Mouse (Mus musculus): ENCODE data around the gene Stxbp3.

Gene Stxbp3

DNA sequence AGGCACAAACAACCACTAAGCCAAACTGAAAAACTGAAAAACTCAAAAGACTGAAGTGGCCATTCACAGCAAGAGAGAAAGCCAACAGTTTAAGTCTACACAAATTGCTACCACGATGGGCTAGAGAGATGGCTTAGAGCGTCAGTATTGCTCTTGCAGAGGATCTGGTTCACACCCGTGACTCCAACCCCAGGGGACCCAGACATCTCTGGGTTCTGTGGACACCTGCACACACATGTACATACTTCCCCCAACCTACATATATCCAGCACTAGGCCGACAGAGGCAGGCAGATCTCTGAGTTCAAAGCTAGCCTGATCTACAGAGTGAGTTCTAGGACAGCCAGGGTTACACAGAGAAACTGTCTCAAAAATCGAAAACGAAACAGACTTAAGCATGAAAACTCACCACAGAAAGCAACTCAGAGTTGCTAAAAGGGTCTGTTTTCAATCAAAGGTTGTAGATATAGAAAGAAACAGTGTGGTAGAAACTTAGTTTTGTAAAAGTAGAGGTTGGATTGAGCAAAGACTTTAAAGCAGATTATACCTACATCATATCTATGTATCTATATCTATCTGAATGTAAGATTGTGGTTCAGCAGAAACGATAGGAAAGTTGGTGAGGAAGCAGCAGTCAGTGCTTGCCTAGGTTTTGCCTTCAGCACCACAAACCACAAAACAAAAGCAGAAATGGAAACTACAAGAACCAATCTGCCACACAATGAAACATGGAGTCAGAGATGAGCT is 44.6 kb downstream of the Stxbp3 start:
- no peak for DNase-seq

GRCm38 (mm10) chr3:108794780-108795179 is 45.5 kb downstream of the Stxbp3 start:
- DNase-seq = no peak

DNA sequence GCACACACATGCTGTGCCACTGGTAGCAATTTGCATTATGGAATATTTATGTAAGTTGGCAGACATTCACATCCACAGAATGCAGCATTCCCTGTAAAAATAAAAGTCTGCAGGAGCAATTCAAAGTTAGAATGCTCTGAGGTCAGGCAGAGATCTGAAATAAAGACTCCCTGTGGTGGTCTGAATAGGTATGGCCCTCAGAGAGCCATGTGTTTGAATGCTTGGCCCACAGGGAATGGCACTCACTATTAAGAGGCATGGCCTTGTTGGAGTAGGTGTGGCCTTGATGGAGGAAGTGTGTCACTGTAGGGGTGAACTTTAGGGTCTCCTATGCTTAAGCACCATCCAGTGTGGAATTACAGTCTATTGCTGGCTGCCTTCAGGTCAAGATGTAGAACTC is 47.9 kb downstream of the Stxbp3 start:
- no peak for DNase-seq

- no peak for DNase-seq
These were observed 49.1 kb downstream of the Stxbp3 start for GRCm38 (mm10) chr3:108791054-108791706.

DNA sequence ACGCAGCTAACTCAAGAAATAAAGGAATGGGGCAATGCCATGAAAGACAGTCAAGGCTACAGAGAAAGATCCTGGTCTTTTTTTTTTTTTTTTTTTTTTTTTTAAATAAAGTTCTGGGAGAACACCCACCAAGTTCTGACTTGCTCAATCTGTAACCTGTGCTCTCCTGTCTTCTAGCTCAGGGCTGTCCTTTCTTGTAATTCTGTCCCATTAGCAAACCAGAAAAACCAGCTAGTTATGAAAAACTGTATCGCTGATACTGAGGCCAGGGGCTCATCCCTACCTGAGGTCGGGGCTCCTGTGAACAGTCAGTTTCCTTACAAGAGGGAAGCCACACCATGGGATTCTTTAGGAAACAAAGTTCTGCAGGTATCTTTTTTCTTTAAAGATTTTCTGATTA is 49.8 kb downstream of the Stxbp3 start:
- no peak for DNase-seq

- no peak for DNase-seq
These were observed 51.0 kb downstream of the Stxbp3 start for GRCm38 (mm10) chr3:108789299-108789698.

DNA sequence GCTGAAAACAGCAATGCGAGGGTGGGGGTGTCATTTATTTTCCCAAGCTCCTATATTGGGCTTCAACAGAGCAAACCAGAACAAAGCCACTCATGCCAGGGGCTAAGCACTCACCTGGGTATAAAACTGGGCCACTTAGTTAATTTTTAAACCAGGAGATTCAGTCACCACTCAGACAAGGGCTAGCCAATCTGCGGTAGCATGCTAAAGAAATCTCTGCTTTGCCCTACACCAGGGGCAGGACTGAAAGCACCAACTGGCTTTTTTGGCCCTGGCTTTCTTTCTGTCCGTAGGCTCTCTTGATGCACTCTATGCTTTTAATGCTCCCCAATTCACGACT is 51.9 kb downstream of the Stxbp3 start:
- DNase-seq = no peak

DNA sequence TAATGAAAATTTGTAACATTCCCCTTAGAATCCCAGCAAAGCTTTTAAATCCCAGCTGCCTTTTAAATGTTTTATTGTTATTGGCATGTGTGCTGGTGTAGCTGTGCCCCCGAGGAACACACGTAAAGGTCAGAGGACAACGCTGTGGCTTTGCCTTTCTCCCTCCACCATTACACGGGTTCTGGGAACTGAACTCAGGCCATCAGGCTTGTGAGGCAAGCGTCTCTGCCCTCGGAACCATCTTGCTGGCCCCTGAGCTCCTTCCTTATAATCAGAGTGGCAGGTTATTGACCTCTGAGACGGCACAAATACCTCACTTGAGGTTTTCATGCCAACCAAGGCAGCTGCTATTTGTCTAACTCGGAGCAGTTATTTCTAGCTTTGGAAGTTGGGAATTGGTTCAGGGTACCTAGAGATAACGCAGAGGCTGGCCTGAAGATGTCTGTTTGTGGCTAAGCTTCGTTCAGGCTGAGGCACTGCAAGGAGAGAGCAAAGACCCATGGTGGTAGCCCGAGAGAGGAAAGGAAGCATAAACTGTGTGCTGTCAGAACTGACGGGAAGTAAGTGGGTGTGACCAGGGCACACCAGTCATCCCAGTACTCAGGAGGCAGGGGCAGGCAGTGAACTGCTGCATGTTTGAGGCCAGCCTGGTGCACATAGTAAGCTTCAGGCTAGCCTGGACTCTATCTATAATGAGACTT is 52.4 kb downstream of the Stxbp3 start:
- no peak for DNase-seq

DNA sequence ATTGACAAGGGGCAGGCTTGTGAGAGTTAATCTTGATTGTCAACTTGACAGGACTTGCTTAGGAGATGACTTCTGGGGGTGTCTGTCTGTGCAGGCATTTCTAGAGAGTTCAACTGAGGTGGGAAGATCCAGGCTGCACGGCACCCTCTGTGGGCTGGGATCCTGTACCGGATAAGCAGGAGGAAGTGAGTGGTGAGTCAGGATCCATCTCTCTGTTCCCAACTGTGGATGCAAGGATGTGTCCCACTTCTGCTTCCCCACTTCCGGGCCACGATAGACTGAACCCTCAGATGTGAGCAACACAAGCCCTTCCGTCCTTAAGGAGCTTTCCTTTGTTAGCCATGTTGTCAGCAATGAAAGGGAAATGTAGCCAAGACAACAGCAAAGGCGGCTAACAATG is 53.8 kb downstream of the Stxbp3 start:
- DNase-seq = no peak

DNA sequence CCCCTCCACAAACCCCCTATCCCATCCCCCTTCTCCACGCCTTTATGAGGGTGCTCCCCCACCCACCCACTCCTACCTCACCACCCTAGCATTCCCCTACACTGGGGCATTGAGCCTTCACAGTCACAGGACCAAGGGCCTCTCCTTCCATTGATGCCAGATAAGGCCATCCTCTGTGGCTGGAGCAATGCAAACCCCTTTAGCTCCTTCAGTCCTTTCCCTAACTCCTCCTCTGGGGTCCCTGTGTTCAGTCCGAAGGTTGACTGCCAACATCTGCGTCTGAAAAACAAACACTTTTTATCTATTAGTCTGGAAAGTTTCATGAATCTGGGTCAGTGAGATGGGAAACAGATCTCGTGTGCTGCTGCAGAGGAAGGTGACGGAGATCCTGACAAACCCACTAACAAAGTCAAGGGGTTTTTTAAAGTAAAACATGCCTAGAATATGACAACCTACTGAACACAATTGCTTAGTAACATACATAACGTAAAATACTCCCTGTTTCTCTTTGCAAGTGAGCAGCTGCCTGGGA is 57.9 kb downstream of the Stxbp3 start:
- DNase-seq = no peak

GRCm38 (mm10) chr3:108781884-108782270 is 58.4 kb downstream of the Stxbp3 start:
- DNase-seq = peak; percentile 58

DNA sequence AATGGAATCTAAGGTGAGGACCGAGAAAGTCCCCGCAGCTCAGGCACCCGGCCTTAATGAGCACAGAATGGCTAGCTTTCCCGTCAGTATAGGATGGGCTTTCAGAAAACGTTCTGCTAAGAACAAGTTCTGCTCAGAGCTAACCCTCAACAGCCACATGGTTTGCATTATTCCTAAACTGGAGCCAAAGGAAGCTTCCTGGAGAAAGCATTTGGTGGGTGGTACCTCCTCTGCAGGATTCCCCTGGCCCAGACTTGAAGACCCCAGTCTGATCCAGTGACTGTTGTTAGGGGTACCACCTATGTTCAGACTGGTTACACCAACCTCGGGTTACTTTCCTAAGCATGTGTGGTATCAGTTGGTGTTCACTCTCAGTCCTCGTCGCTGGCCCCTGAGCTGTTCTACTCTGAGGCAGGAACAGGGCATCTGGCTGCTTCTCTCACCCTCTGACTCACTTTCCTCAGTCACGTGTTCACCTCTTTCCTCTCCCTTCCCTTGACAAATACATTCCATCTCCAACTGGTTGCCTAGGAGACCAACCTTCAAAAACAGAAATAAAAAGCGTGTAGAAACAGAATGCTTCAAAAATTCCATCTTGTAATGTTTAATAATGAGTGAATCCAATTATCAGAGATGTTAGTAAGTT is 59.0 kb downstream of the Stxbp3 start:
- DNase-seq = no peak

- DNase-seq = no peak
These were observed 61.4 kb downstream of the Stxbp3 start for GRCm38 (mm10) chr3:108778761-108779540.

- DNase-seq = no peak
These were observed 67.5 kb downstream of the Stxbp3 start for GRCm38 (mm10) chr3:108772811-108773210.

DNA sequence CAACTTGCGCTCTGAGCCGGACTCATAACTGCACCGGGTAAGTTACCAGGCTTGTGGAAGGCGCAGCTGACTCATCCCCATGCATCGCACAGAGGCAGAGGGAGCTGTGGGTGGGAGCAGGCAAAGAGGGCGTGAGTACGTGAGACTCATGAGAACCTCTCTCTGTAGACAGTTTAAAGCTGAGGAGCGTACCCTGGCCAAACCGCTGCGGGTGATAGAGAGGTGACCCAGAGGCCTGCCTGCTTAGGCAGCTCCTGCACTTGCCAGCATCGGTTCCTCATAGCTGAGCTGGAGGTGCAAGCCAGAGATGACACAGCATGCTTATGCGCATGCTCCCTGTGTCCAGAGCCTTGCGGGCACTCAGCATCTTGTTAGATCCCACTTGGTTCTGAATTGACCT is 68.1 kb downstream of the Stxbp3 start:
- DNase-seq = no peak

DNA sequence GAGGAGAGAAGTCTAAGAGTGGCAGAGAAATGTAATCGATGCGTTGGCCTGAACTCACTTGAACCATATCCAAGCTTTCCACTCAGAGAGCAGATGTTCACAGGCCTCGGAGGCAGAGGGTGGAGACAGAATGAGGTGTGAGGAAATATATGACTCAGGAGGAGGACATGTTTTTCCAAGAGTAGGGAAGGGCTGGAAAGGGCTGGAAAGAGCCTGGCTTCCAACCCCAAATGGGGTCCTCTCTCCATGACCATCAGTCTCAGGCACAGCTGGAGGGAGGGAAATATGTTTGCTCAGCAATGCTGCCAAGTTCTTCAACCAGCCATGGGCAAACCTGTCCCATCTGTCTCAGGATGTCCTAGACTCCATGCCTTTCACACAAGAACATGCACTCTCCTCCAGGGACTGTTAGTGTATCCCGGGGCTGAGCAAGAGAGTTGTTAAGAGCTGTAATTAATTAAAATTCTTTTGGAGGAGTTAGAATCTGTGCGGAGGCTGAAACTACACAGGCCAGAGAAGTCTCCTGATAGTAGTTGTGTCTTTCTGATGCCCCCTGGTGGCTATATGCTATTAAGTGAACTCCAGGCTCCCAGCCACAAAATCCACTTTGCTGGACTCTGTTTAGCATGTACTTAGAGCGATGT is 69.5 kb downstream of the Stxbp3 start:
- peak; percentile 75 for DNase-seq

GRCm38 (mm10) chr3:108769547-108769946 is 70.8 kb downstream of the Stxbp3 start:
- DNase-seq = no peak

DNA sequence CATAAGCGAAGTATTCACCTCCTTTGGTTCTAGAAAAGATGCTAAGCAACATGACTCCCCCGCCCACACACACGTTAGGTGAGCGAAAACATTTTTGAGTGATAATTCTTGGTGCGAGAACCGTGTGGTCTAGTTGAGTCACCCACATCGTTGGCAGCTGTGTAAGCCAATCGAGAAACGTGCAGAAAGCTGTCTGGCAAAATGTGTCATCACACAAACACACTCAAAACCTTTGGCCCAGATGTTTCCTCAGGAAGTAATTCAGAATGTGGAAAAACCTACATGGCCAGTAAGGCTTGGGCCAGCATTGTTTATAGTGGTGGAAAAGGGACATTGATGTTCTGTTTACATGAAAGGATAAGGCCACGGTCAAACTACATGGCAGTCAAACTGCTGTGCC is 72.9 kb downstream of the Stxbp3 start:
- no peak for DNase-seq

GRCm38 (mm10) chr3:108766943-108767342 is 73.4 kb downstream of the Stxbp3 start:
- no peak for DNase-seq

- DNase-seq = no peak
These were observed 74.8 kb downstream of the Stxbp3 start for GRCm38 (mm10) chr3:108765476-108765875.

- DNase-seq = peak; percentile 64
These were observed 75.3 kb downstream of the Stxbp3 start for GRCm38 (mm10) chr3:108764976-108765375.

DNA sequence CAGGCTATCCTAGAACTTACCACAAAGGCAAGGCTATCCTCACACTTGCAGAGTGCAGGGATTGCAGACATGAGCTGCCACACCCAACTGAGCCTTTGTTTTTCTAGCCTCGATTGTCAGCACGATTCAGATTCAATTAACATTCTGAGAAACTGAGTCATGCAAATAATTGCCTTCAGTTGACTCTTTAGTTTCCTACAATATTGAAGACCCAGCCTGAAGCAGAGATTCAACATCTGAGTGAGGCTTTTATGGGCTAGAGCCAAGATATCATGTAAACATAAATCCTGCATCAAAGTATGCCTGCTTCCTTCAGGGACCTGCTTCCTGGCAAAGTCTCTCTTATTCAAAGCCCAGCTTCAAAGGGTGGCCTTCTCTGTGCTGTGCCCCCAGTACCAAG is 76.6 kb downstream of the Stxbp3 start:
- no peak for DNase-seq
